Mouse (Mus musculus) CH12.LX (cell line): ENCODE results near the gene Slc35c2. TPM values are rescaled to one million over a fixed set of nuclear protein-coding genes. Genes with fewer than 3 reads are reported as not detected.

ENCODE experiments used
- DNase-seq: peaks from one replicate; pipeline ENCODE4 v3.0.0-alpha.2; 2013; ENCODE audit errors: extremely low read depth
- H3K27ac ChIP-seq: 2 replicates; pipeline ENCODE4 v1.5.1; 2012; ENCODE audit warnings: low read depth, mild to moderate bottlenecking, control low read depth, moderate library complexity; ENCODE audit not compliant: insufficient read depth
- H3K27me3 ChIP-seq: replicated peaks from 2 replicates; pipeline ENCODE3; 2012; ENCODE audit warnings: inconsistent platforms
- H3K36me3 ChIP-seq, 2 experiments: replicated peaks in 1 of 2; 2 replicates each; pipeline versions ENCODE3 to v1.6.1; 2012; ENCODE audit warnings: inconsistent platforms in 1 of 2, low read length in 1 of 2, mild to moderate bottlenecking in 1 of 2, mixed read lengths in 1 of 2, moderate library complexity in 1 of 2; ENCODE audit not compliant: control insufficient read depth in 1 of 2, insufficient read depth in 1 of 2
- H3K4me1 ChIP-seq, 2 experiments: 2 replicates each; pipeline ENCODE4 v1.6.1; 2012; ENCODE audit warnings: inconsistent platforms in 1 of 2, moderate library complexity in 1 of 2; ENCODE audit not compliant: insufficient read depth in 2 of 2, control insufficient read depth in 1 of 2
- H3K4me2 ChIP-seq: 2 replicates; pipeline ENCODE4 v1.6.1; 2012; ENCODE audit warnings: low read depth, mild to moderate bottlenecking, control low read depth; ENCODE audit not compliant: poor library complexity, insufficient read depth, severe bottlenecking
- H3K4me3 ChIP-seq, 3 experiments: fragments of 150-350 bp in 1 of 3; sonication (generic) in 1 of 3; replicated peaks in 1 of 3; 2 replicates each; pipeline versions ENCODE3 to v1.5.1; 2011 to 2012; ENCODE audit warnings: low read depth in 2 of 3, low read length in 2 of 3, mild to moderate bottlenecking in 2 of 3, moderate library complexity in 2 of 3, control low read depth in 1 of 3, improper control_type of control experiment in 1 of 3, inconsistent platforms in 1 of 3, mixed read lengths in 1 of 3; ENCODE audit not compliant: poor library complexity in 1 of 3
- H3K79me2 ChIP-seq: replicated peaks from 2 replicates; pipeline ENCODE4 v1.6.1; 2012; ENCODE audit warnings: mild to moderate bottlenecking, moderate library complexity; ENCODE audit not compliant: control insufficient read depth, poor library complexity, insufficient read depth, severe bottlenecking; ENCODE audit errors: extremely low read depth
- H3K9ac ChIP-seq: 2 replicates; pipeline ENCODE4 v1.6.1; 2012; ENCODE audit warnings: low read depth, mild to moderate bottlenecking, control low read depth, moderate library complexity; ENCODE audit not compliant: insufficient read depth
- H3K9me3 ChIP-seq: replicated peaks from 2 replicates; pipeline ENCODE3; 2012; ENCODE audit warnings: low read length, inconsistent platforms, mixed read lengths
- CTCF ChIP-seq, 2 experiments: IDR thresholded peaks in 1 of 2; conservative IDR thresholded peaks in 1 of 2; 2 replicates each; pipeline ENCODE4 v1.5.1; 2011 to 2012; ENCODE audit warnings: low read depth in 2 of 2, low read length in 2 of 2, improper control_type of control experiment in 1 of 2, inconsistent platforms in 1 of 2, mild to moderate bottlenecking in 1 of 2, moderate library complexity in 1 of 2
- ELF1 ChIP-seq: IDR thresholded peaks from 2 replicates; pipeline ENCODE4 v1.6.1; 2014; ENCODE audit warnings: low read depth, mild to moderate bottlenecking, inconsistent platforms, low read length, improper control_type of control experiment
- EP300 ChIP-seq: IDR thresholded peaks from 2 replicates; pipeline ENCODE4 v1.6.1; 2011; ENCODE audit warnings: low read length, improper control_type of control experiment
- GABPA ChIP-seq: IDR thresholded peaks from 2 replicates; pipeline ENCODE4 v1.6.1; 2012; ENCODE audit warnings: low read depth, low read length, improper control_type of control experiment, inconsistent platforms; ENCODE audit not compliant: insufficient replicate concordance
- HCFC1 ChIP-seq: IDR thresholded peaks from 2 replicates; pipeline ENCODE4 v1.6.1; 2012; ENCODE audit warnings: low read depth, mild to moderate bottlenecking, inconsistent platforms, low read length, improper control_type of control experiment
- JUND ChIP-seq: conservative IDR thresholded peaks from 2 replicates; pipeline ENCODE4 v1.6.1; 2011; ENCODE audit warnings: low read depth, low read length, improper control_type of control experiment
- KAT2A ChIP-seq: IDR thresholded peaks from 2 replicates; pipeline ENCODE4 v1.6.1; 2012; ENCODE audit warnings: low read length, improper control_type of control experiment, inconsistent platforms; ENCODE audit not compliant: insufficient replicate concordance
- MAX ChIP-seq: IDR thresholded peaks from 2 replicates; pipeline ENCODE4 v1.6.1; 2011; ENCODE audit warnings: low read length, improper control_type of control experiment
- MAZ ChIP-seq: IDR thresholded peaks from 2 replicates; pipeline ENCODE4 v1.6.1; 2012; ENCODE audit warnings: low read depth, mild to moderate bottlenecking, inconsistent platforms, low read length, improper control_type of control experiment, moderate library complexity
- MEF2A ChIP-seq: IDR thresholded peaks from 2 replicates; pipeline ENCODE4 v1.6.1; 2014; ENCODE audit warnings: low read depth, mild to moderate bottlenecking, inconsistent platforms, low read length, improper control_type of control experiment, borderline replicate concordance
- MXI1 ChIP-seq: IDR thresholded peaks from 2 replicates; pipeline ENCODE4 v1.6.1; 2011; ENCODE audit warnings: mild to moderate bottlenecking, low read depth, low read length, improper control_type of control experiment
- PAX5 ChIP-seq: IDR thresholded peaks from 2 replicates; pipeline ENCODE4 v1.6.1; 2012; ENCODE audit warnings: low read length, inconsistent platforms, mixed read lengths
- POLR2A ChIP-seq: IDR thresholded peaks from 2 replicates; pipeline ENCODE4 v1.6.1; 2011; ENCODE audit warnings: low read depth, mild to moderate bottlenecking, improper control_type of control experiment, low read length
- RAD21 ChIP-seq: IDR thresholded peaks from 2 replicates; pipeline ENCODE4 v1.6.1; 2011; ENCODE audit warnings: low read depth, mild to moderate bottlenecking, low read length, improper control_type of control experiment, moderate library complexity
- RCOR1 ChIP-seq: conservative IDR thresholded peaks from 2 replicates; pipeline ENCODE4 v1.6.1; 2012; ENCODE audit warnings: low read depth, mild to moderate bottlenecking, inconsistent platforms, low read length, improper control_type of control experiment
- SMC3 ChIP-seq: IDR thresholded peaks from 2 replicates; pipeline ENCODE4 v1.6.1; 2011; ENCODE audit warnings: low read depth, low read length, improper control_type of control experiment
- TCF12 ChIP-seq: IDR thresholded peaks from 2 replicates; pipeline ENCODE4 v1.6.1; 2014; ENCODE audit warnings: low read depth, mild to moderate bottlenecking, inconsistent platforms, low read length, improper control_type of control experiment
- USF1 ChIP-seq: IDR thresholded peaks from 2 replicates; pipeline ENCODE4 v1.6.1; 2014; ENCODE audit warnings: low read depth, mild to moderate bottlenecking, inconsistent platforms, low read length, improper control_type of control experiment
- ZC3H11A ChIP-seq: IDR thresholded peaks from 2 replicates; pipeline ENCODE4 v1.6.1; 2012; ENCODE audit warnings: low read depth, mild to moderate bottlenecking, inconsistent platforms, low read length, improper control_type of control experiment
- ZKSCAN1 ChIP-seq: IDR thresholded peaks from 2 replicates; pipeline ENCODE4 v1.6.1; 2012; ENCODE audit warnings: low read depth, inconsistent platforms, low read length, improper control_type of control experiment, borderline replicate concordance
- dilution Hi-C: fragments of 300-500 bp; cut with MboI; formaldehyde crosslinking; loops from 2 replicates; pipeline ENCODE4 v1.14.3; 2020; ENCODE audit warnings: low sequenced_read_pairs; ENCODE audit not compliant: extremely low pct_unique_long_range_greater_than_20kb, extremely low pct_ligation_motif_present
- in situ Hi-C: fragments of 300-500 bp; cut with MboI; formaldehyde crosslinking; loops from 3 replicates; pipeline ENCODE4 v1.14.3; 2019; ENCODE audit warnings: low sequenced_read_pairs, low pct_ligation_motif_present, low pct_unique_long_range_greater_than_20kb, mixed read lengths
- polyA plus RNA-seq: library from polyadenylated mRNA; unstranded; fragments of >175 nt; gene quantifications from 2 replicates; pipeline ENCODE4 v1.2.1, GENCODE M21; 2012; ENCODE audit warnings: low read depth; ENCODE audit not compliant: insufficient read length
- total RNA-seq, 2 experiments: library from RNA; depleted of rRNA; stranded (reverse); fragments of 300-350 nt in 1 of 2; fragments of >200 nt in 1 of 2; gene quantifications; 2 replicates each; pipeline ENCODE4 v1.2.3; 2012 to 2014

The Slc35c2 gene
- total and polyA plus RNA-seq, 3 experiments, result 45.5 to 57.8 (median 55.3) TPM

GRCm38 (mm10) chr2:165277188-165277740, 10.4 kb downstream of the Slc35c2 start:
- no peak for DNase-seq
- Histone ChIP-seq H3K4me1 (no peaks in the 10 kb centered on the region), H3K79me2 (no peaks in the 10 kb centered on the region), H3K9me3 (no peaks in the 10 kb centered on the region), H3K4me3 (no peak overlapping the region), H3K36me3 (peaks cover 42 to 63% of the 10 kb centered on the region in 2 experiments), H3K27ac (no peak overlapping the region), H3K4me2 (no peak overlapping the region), H3K9ac (no peak overlapping the region), H3K27me3 (peaks cover 2% of the 10 kb centered on the region)
- in situ Hi-C loops (no loop called here), dilution Hi-C loops (no loop called here)
- no peak for TF ChIP-seq KAT2A
- TF ChIP-seq EP300, result no peak
- TF ChIP-seq ELF1, result no peak
- no peak for TF ChIP-seq USF1
- TF ChIP-seq RCOR1, result no peak
- no peak for TF ChIP-seq MAX
- no peak for TF ChIP-seq SMC3
- TF ChIP-seq MAZ, result no peak
- TF ChIP-seq GABPA, result no peak
- no peak for TF ChIP-seq JUND
- no peak for TF ChIP-seq POLR2A
- no peak for TF ChIP-seq PAX5
- TF ChIP-seq MXI1, result no peak

GRCm38 (mm10) chr2:165275824-165276223, 11.8 kb downstream of the Slc35c2 start:
- dilution Hi-C loops, result no loop called here
- Histone ChIP-seq H3K27ac (no peak overlapping the region), H3K27me3 (peaks cover 10% of the 10 kb centered on the region), H3K9ac (no peak overlapping the region), H3K4me2 (no peak overlapping the region), H3K36me3 (peaks cover 32 to 49% of the 10 kb centered on the region in 2 experiments), H3K9me3 (no peaks in the 10 kb centered on the region)
- DNase-seq, result peak; percentile 43
- in situ Hi-C loops, result no loop called here
- no peak for TF ChIP-seq HCFC1
- no peak for TF ChIP-seq MAZ
- no peak for TF ChIP-seq ZKSCAN1
- peak; percentile 99 for TF ChIP-seq SMC3
- TF ChIP-seq CTCF (conservative IDR thresholded peaks at IDR 0.05 in 1 of 2, IDR thresholded peaks at IDR 0.05 in 1 of 2; ENCODE audit: low read depth in 2 of 2, low read length in 2 of 2), result peak in 1 of 2 experiments; percentile 98; a peak in 2 of 4 replicates
- peak; percentile 86 for TF ChIP-seq RAD21
- peak; percentile 66 for TF ChIP-seq ZC3H11A
- TF ChIP-seq TCF12, result peak; percentile 43; the same call in 1 of the 2 replicates
- no peak for TF ChIP-seq MEF2A
- TF ChIP-seq USF1, result no peak
- TF ChIP-seq, all 38 proteins: peak for 5
- peaks cover 5 to 11% of the 10 kb centered on the region in 2 experiments for H3K4me1 ChIP-seq
- H3K79me2 ChIP-seq, result no peaks in the 10 kb centered on the region
- no peak overlapping the region for H3K4me3 ChIP-seq
